Mouse (Mus musculus) cortical plate, adult 2 months (tissue): ENCODE results near the gene Plscr4. TPM values are rescaled to one million over a fixed set of nuclear protein-coding genes. Genes with fewer than 3 reads are reported as not detected.
A peak's percentile ranks its signal among the peaks of the same experiment; 100 is the strongest.

Source experiments
- H3K27ac ChIP-seq: fragments of 200-500 bp; 2 replicates; pipeline ENCODE4 v1.5.1; 2012; ENCODE audit warnings: low read length, control low read depth, inconsistent platforms; ENCODE audit not compliant: insufficient read depth
- H3K4me1 ChIP-seq: fragments of 200-500 bp; 2 replicates; pipeline ENCODE4 v1.6.1; 2011; ENCODE audit warnings: low read length; ENCODE audit not compliant: control insufficient read depth, insufficient read depth
- H3K4me3 ChIP-seq: fragments of 200-500 bp; 2 replicates; pipeline ENCODE4 v1.5.1; 2011; ENCODE audit warnings: mild to moderate bottlenecking, low read length, control low read depth; ENCODE audit not compliant: insufficient read depth
- CTCF ChIP-seq: fragments of 200-500 bp; IDR thresholded peaks from 2 replicates; pipeline ENCODE4 v1.5.1; 2011; ENCODE audit warnings: mild to moderate bottlenecking, control low read depth, low read length; ENCODE audit not compliant: insufficient read depth; ENCODE audit errors: extremely low read depth
- POLR2A ChIP-seq: fragments of 200-500 bp; IDR thresholded peaks from 2 replicates; pipeline ENCODE4 v1.6.1; 2011; ENCODE audit warnings: mild to moderate bottlenecking, low read length, control low read depth; ENCODE audit not compliant: insufficient read depth; ENCODE audit errors: extremely low read depth
- polyA plus RNA-seq: library from polyadenylated mRNA; depleted of rRNA; stranded (reverse); fragments of >200 nt; gene quantifications from 2 replicates; pipeline ENCODE4 v1.2.3, GENCODE M21; 2012; rRNA removed

The Plscr4 gene
- polyA plus RNA-seq, 1 experiment = 4.2 TPM

DNA sequence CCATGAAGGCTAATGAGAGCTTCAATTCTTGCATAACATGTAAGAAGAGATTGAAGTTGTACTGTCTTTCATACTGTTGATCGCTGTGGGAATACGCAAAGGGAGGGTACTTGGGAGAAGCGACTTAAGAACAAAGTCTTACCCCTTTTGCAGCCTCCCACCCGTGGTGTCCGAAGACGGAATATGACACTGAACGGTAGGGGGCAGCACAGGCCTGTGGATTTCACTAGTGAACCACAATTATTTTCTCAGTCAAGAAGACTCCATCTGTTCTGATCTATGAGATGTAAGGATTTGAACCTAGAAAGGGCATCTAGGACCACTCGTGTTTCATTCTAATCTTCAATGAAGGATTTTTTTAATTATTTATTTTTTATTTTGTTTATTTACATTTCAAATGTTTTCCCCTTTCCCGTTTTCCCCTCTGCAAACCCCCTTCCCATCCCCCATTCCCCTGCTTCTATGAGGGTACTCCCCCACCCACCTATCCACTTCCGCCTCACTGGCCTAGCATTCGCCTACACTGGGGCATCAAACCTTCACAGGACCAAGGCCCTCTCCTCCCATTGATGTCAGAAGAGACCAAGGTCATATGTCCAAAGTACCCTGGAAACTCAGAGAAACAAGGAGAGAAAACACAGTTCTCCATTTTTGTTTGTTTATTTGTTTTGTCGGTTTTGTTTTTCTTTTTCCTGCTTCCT lies 42.7 kb downstream of the Plscr4 start:
- TF ChIP-seq POLR2A = no peak
- TF ChIP-seq CTCF = peak; percentile 84
- no peaks in the 10 kb centered on the region for H3K4me1 ChIP-seq
- no peak overlapping the region for H3K27ac ChIP-seq
- no peak overlapping the region for H3K4me3 ChIP-seq

DNA sequence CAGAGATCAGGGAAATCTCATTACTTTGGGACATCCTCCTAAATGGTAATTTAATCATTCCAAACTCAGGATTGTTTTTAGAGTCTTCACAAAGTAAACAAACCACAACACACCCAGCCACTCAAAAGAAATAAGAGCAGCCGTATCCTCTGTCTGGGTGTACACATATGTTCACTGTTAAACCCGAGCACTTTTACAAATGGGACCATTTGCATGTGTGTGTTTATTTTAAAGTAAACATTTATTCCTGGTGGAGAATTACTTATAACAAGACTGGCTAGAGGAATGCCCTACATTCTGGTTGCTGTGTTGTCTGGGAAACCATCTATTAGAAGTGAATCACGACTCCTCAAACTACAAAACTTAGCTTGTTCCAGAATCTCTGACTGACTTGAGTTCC lies 47.1 kb downstream of the Plscr4 start:
- Histone ChIP-seq H3K27ac (no peak overlapping the region), H3K4me3 (no peak overlapping the region), H3K4me1 (no peaks in the 10 kb centered on the region)
- no peak for TF ChIP-seq POLR2A
- no peak for TF ChIP-seq CTCF

DNA sequence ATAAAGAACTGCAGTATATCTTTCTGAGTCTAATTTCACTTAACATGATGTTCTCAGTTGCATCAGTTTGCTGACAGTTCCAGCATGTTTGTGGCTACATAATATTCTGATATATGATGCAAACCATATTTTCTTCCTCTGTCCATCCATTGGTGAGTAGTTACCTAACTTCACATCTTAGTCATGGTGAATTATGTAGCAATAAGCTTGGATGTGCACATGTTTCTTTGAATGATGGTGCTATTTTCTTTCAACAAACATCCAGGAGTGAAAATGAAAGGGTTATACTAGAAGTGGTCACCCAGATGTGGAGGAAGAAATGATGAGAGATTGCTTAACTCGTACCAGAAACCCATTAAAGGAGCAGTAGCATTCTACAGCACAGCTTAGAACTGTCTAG lies 47.7 kb downstream of the Plscr4 start:
- TF ChIP-seq CTCF (no peak), POLR2A (no peak)
- H3K4me3 ChIP-seq = no peak overlapping the region
- H3K27ac ChIP-seq = no peak overlapping the region
- no peaks in the 10 kb centered on the region for H3K4me1 ChIP-seq

DNA sequence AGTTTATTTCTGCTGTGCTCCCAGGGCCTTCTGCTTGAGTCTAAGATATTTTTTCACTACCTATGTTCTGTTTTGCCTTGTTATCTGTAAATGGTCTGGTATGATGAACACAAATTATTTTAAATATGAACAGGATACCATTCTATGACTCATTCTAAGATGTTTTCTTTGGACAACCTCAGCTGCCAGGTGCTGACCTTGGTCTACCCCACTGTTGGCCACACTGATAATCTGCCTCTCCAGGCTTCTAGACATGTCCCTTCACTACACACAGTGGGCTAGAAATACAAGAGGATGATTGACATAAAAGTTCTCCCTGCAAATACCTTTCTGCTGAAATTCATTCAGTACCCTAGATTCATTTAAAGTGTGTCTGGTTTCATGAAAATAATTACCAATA lies 54.5 kb downstream of the Plscr4 start:
- Histone ChIP-seq H3K4me1 (no peaks in the 10 kb centered on the region), H3K27ac (no peak overlapping the region), H3K4me3 (no peak overlapping the region)
- TF ChIP-seq CTCF = no peak
- TF ChIP-seq POLR2A = no peak

DNA sequence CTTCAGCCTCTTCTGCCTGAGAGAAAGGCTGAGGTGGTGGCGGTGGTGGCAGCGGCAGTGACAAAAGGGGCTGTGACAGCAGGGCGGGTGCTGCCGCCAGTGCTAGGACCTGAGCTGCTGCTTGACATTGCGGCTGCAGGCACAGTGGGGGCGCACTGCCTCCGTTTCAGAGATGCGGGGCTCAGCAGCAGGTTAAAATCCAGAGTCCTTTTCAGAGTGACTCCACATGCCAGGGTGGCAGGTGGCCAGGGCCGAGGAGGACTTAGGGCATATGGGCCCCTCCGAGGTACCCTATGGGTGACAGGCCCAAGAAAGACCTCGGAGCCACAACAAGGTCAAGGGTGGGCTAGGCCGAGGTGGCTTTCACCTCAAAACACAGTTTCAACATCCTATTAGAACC lies 59.9 kb downstream of the Plscr4 start:
- no peak for TF ChIP-seq CTCF
- TF ChIP-seq POLR2A = no peak
- Histone ChIP-seq H3K4me1 (no peaks in the 10 kb centered on the region), H3K27ac (no peak overlapping the region), H3K4me3 (no peak overlapping the region)

DNA sequence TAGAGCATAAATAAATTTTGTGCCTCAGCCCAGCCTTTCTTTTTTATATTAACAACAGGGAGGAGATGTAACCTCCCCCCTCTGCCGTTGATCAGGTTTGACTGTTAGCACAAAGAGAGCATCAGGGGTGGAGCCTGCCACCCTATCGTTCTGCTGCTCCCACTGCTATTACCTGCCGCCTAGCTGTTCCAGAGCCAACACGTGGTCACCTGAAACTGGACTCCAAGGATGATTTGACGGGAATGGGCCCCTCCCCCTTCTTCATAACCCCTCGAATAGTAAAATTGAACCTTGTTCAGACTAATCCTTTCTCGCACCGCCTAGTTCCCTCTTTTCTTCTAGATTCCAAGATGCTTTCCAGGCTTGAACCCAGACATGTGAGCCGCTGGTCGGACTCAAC lies 63.6 kb downstream of the Plscr4 start:
- Histone ChIP-seq H3K4me3 (no peak overlapping the region), H3K4me1 (no peaks in the 10 kb centered on the region), H3K27ac (no peak overlapping the region)
- TF ChIP-seq POLR2A (no peak), CTCF (no peak)

DNA sequence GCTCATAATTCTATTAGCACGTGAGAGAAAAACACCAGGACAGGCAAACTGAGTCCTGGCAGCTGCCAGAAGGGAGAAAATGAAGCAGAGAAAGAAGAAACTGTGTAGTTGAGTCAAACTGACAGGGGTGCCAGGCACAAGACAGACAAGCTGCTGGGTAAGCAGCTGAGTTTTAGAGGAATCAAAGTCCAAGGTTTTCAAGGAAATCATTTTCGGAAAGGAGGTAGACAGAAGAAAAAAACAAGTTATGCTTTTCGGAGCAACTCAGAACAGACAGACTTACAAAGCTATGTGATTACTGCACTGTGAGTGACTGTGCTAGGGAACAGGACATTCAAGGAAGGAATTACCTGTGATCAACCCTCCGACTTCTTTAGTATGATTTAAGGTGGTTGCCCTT lies 67.3 kb downstream of the Plscr4 start:
- no peaks in the 10 kb centered on the region for H3K4me1 ChIP-seq
- no peak overlapping the region for H3K27ac ChIP-seq
- no peak overlapping the region for H3K4me3 ChIP-seq
- TF ChIP-seq POLR2A = no peak
- TF ChIP-seq CTCF = no peak

DNA sequence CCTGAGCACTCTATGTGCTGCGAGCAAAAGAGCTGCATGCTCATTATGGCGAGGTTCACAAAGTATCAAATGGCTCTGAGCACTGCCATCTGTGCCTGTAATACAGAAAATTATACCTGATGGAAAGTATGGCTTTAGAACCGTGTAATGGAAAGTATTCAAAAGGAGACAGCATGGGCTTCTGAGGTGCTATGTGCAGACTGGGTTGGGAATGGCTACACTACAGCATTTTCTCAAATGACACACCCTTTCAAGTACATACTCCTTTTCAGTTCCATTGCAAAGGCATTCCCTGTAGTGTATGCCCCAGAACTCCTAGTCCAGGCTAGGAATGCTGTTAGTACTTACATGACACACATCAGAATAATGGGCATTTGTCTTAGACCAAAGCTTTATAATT lies 72.9 kb downstream of the Plscr4 start:
- Histone ChIP-seq H3K4me1 (no peaks in the 10 kb centered on the region), H3K4me3 (no peak overlapping the region), H3K27ac (no peak overlapping the region)
- no peak for TF ChIP-seq POLR2A
- no peak for TF ChIP-seq CTCF

DNA sequence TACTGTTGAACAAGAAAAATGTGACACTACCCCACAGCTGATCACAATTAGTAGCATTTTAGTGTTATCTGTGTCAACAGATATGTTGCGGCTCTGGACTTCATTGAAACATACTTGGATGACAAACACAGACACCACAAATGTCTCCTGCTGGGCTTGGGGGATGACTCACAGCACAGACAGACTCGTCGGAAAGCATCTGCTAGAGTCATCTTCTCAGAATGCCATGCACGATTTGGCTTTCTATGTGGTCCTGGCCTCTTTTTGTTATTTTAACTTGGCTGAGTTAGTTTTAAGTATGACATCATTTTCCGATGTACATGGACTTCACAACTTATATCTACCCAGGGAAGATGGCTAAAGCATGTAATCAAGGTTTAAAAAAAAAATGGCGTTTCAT lies 80.6 kb downstream of the Plscr4 start:
- H3K27ac ChIP-seq = no peak overlapping the region
- H3K4me3 ChIP-seq = no peak overlapping the region
- TF ChIP-seq CTCF (no peak), POLR2A (no peak)
- H3K4me1 ChIP-seq = no peaks in the 10 kb centered on the region

DNA sequence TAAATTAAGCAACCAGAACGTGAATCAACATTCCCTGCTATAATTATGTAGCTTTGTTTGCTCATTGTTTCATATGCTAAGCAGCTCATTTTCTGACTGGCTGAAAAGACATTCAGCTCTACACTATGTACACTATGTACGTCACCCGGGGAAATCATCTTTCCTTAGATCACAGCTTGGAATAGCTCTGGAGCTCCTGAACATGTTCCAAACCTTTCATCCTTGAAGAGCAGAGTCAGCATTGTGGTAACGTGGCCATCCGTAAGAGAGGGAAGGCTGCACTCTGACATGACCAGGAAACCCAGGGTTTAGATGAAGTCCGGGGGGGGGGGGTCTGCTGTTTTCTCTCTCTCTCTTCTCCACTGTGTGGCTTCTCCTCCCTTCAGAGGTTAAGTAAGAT lies 81.0 kb downstream of the Plscr4 start:
- H3K4me3 ChIP-seq = no peak overlapping the region
- no peak overlapping the region for H3K27ac ChIP-seq
- no peak for TF ChIP-seq POLR2A
- H3K4me1 ChIP-seq = no peaks in the 10 kb centered on the region

Other genes starting within 250 kb of the Plscr4 start
- 2.4 and 2.6 TPM in 2 replicates for gene Plscr1, start 207.6 kb upstream of the Plscr4 start, polyA plus RNA-seq
- 1.4 and 2.0 TPM in 2 replicates for gene Plscr2, start 181.8 kb upstream of the Plscr4 start, polyA plus RNA-seq
- gene 1700057G04Rik, start 148.0 kb upstream of the Plscr4 start, polyA plus RNA-seq = not detected in 2 replicates
- 5.4 and 6.8 TPM in 2 replicates for gene Plod2, start 84.8 kb downstream of the Plscr4 start, polyA plus RNA-seq